13 mouse cellular contexts compared by ENCODE assay signal in the genomic region with DNA sequence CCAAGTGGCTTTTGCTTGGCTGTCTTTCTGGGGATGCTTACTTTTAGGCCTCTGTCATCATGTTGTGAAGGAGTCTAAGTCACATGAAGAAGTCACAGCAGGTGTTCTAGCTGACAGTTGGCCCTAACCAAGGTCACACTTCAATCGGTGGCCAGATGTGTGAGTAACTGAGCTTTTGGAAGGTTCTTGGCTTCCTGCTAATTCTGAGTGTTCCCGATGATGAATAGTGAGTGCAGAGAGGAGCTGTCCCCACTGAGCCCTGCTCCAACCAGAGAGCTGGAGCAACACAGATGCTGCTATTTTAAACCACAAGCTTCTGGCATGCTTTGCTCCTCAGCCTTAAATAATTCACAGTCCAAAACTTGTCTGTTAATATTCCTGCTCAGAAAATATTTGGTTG.
A peak's percentile ranks its signal among the peaks of the same experiment; 100 is the strongest.
DNase-seq lines count a peak whose midpoint lies in the region; ATAC-seq and TF ChIP-seq lines count a peak whose summit lies in the region.
"Had no signal": no experiment of that assay in that cellular context is flagged by ENCODE, and none has a peak within 500 bp of the region (broad histone marks: within the 10 kb centered on the region; RNA-seq: fewer than 3 reads in every experiment).

No protein-coding gene starts in this region.

- H3K27me3 ChIP-seq in stomach, postnatal 0 days (ENCODE audit: control insufficient read depth, insufficient read depth, low read length): no peaks in the 10 kb centered on the region

- no peak for TF ChIP-seq EP300 in stomach, postnatal 0 days (optimal IDR thresholded peaks at IDR 0.05)

- ATAC-seq in stomach, postnatal 0 days (ENCODE audit: low FRiP score, low TSS enrichment): no peak
- ATAC-seq: activated CD4-positive, CD25-positive, alpha-beta regulatory T cell, adult 4 months had no signal

- no peak overlapping the region for H3K4me3 ChIP-seq in stomach, postnatal 0 days (ENCODE audit: low read depth, low read length)
- H3K4me3 ChIP-seq: erythroblast, embryonic 14.5 days had no signal

- 34% methylated on average over 2 of the region's 2 CpGs for WGBS in stomach, postnatal 0 days

- no peak for TF ChIP-seq CTCF in stomach, postnatal 0 days (IDR thresholded peaks at IDR 0.05; ENCODE audit: low read depth)

- H3K9me3 ChIP-seq in stomach, postnatal 0 days (ENCODE audit: control insufficient read depth, low read length): no peaks in the 10 kb centered on the region

- H3K27ac ChIP-seq in stomach, postnatal 0 days (replicated peaks): no peak overlapping the region

- H3K4me1 ChIP-seq in stomach, postnatal 0 days (replicated peaks; ENCODE audit: control insufficient read depth, insufficient read depth): no peaks in the 10 kb centered on the region

- H3K9ac ChIP-seq in stomach, postnatal 0 days (ENCODE audit: low read length): no peak overlapping the region

- H3K4me2 ChIP-seq in stomach, postnatal 0 days (replicated peaks; ENCODE audit: low read depth): no peak overlapping the region

- DNase-seq in layer of hippocampus, adult 11-12 months (ENCODE audit: low spot score): peak; percentile 7
- DNase-seq in layer of hippocampus, postnatal 25 days (ENCODE audit: extremely low spot score in 1 of 2, low spot score in 1 of 2): no peak
- DNase-seq in R1 (ENCODE audit: low read depth, low spot score): peak; percentile 10
- DNase-seq in frontal cortex, postnatal 14 days (ENCODE audit: low spot score in 2 of 2): peak; percentile 4 to 5
- peak; percentile 5 to 10 for DNase-seq in layer of hippocampus, postnatal 36 days
- no peak for DNase-seq in stomach, postnatal 0 days (ENCODE audit: low spot score)
- no peak for DNase-seq in adrenal gland, postnatal 36 days
- DNase-seq in lung, postnatal 10 days: no peak
- DNase-seq: cerebellum, adult 18-20 months; kidney, adult 9 months; liver had no signal

- H3K36me3 ChIP-seq in stomach, postnatal 0 days (ENCODE audit: control insufficient read depth, insufficient read depth, low read length): no peaks in the 10 kb centered on the region

Comparison
In these comparisons a context has a peak if more than half of its experiments do, and no peak if none do; other contexts are left out.
1. DNase-seq: peak in layer of hippocampus, adult 11-12 months (single experiment), R1 (single experiment), frontal cortex, postnatal 14 days (2 of 2) and layer of hippocampus, postnatal 36 days (2 of 2); none in layer of hippocampus, postnatal 25 days (0 of 2), stomach, postnatal 0 days (single experiment), adrenal gland, postnatal 36 days (0 of 2) and lung, postnatal 10 days (single experiment).